ENCODE assay signal across 9 mouse cellular contexts in the genomic region with DNA sequence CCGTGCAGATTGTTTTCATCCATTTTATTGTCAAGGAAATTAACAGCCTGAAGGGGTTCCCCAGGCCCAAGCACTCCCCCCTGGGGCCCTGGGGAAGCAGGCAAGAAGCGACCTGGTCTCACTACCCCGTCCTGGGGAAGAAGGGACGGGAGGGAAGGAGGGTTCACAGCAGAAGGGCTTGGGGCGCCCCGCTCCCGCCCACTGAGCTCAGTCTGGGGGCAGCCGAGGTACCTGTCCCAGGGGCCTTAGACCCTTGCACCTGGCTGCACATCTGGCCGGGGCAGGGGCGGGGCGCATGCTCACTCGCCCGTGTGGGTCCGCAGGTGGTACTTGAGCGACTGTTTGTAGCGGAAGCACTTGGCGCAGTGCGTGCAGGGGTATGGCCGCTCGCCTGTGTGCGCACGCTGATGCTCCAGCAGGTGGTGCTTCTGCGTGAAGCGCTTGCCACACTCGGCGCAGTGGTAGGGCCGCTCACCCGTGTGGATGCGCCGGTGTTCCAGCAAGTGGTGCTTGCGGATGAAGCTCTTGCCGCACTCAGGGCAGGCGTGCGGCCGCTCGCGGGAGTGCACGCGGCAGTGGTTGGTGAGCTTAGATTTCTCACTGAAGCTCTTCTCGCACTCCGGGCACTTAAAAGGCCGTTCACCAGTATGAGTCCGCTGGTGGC. TPM values are rescaled to one million over a fixed set of nuclear protein-coding genes. Genes with fewer than 3 reads are reported as not detected.
DNase-seq lines count a peak whose midpoint lies in the region; ATAC-seq and TF ChIP-seq lines count a peak whose summit lies in the region.
"Had no signal": no experiment of that assay in that cellular context is flagged by ENCODE, and none has a peak within 500 bp of the region (broad histone marks: within the 10 kb centered on the region; RNA-seq: fewer than 3 reads in every experiment).

No protein-coding gene starts in this region.

- intact Hi-C loops in left cerebral cortex, adult 2 months (cut with DNase I) = no loop called here
- intact Hi-C loops in left cerebral cortex, postnatal 14 days (cut with DNase I) = loop anchor here (5.0 kb wide), 1 partner anchor 63 kb away; the partner anchor contains the start of gene Zfp746

- no peaks in the 10 kb centered on the region for H3K4me1 ChIP-seq in forebrain, embryonic 16.5 days (replicated peaks; ENCODE audit: control insufficient read depth, insufficient read depth, low read length)
- H3K4me1 ChIP-seq in neural tube, embryonic 12.5 days = peaks cover 6% of the 10 kb centered on the region
- no peaks in the 10 kb centered on the region for H3K4me1 ChIP-seq in lung, postnatal 0 days (ENCODE audit: insufficient read depth, low read depth, low read length)

- TF ChIP-seq EP300 in lung, postnatal 0 days (IDR thresholded peaks at IDR 0.05) = no peak

- no peak overlapping the region for H3K4me3 ChIP-seq in left cerebral cortex, adult 2 months
- no peak overlapping the region for H3K4me3 ChIP-seq in forebrain, embryonic 16.5 days (replicated peaks; ENCODE audit: low read length)
- no peak overlapping the region for H3K4me3 ChIP-seq in neural tube, embryonic 12.5 days
- no peak overlapping the region for H3K4me3 ChIP-seq in lung, postnatal 0 days (ENCODE audit: low read depth, low read length)

- peaks cover 53% of the 10 kb centered on the region for H3K36me3 ChIP-seq in forebrain, embryonic 16.5 days (ENCODE audit: control insufficient read depth, insufficient read depth)
- peaks cover 70% of the 10 kb centered on the region for H3K36me3 ChIP-seq in neural tube, embryonic 12.5 days
- peaks cover 56% of the 10 kb centered on the region for H3K36me3 ChIP-seq in lung, postnatal 0 days (ENCODE audit: insufficient read depth, low read length)

- peak; percentile 58 for ATAC-seq in forebrain, embryonic 16.5 days
- peak; percentile 82 for ATAC-seq in neural tube, embryonic 12.5 days (ENCODE audit: low FRiP score, low read depth)
- ATAC-seq in lung, postnatal 0 days = no peak

- TF ChIP-seq CTCF in left cerebral cortex, adult 2 months (IDR thresholded peaks at IDR 0.05) = no peak
- no peak for TF ChIP-seq CTCF in lung, postnatal 0 days (IDR thresholded peaks at IDR 0.05)

- WGBS in forebrain, embryonic 16.5 days = 68% methylated on average over 43 of the region's 43 CpGs
- WGBS in neural tube, embryonic 12.5 days = 66% methylated on average over 43 of the region's 43 CpGs
- WGBS in lung, postnatal 0 days = 80% methylated on average over 42 of the region's 43 CpGs

- H3K27me3 ChIP-seq in forebrain, embryonic 16.5 days (replicated peaks; ENCODE audit: control insufficient read depth, insufficient read depth, low read length) = no peaks in the 10 kb centered on the region
- H3K27me3 ChIP-seq in neural tube, embryonic 12.5 days (replicated peaks) = no peaks in the 10 kb centered on the region
- no peaks in the 10 kb centered on the region for H3K27me3 ChIP-seq in lung, postnatal 0 days (replicated peaks; ENCODE audit: insufficient read depth, low read length)

- peaks cover 24% of the 10 kb centered on the region for H3K9me3 ChIP-seq in forebrain, embryonic 16.5 days (ENCODE audit: control insufficient read depth, low read length)
- peaks cover 21% of the 10 kb centered on the region for H3K9me3 ChIP-seq in neural tube, embryonic 12.5 days
- peaks cover 18% of the 10 kb centered on the region for H3K9me3 ChIP-seq in lung, postnatal 0 days (ENCODE audit: low read length)

- H3K9ac ChIP-seq in forebrain, embryonic 16.5 days (replicated peaks; ENCODE audit: low read depth, low read length) = no peak overlapping the region
- H3K9ac ChIP-seq in neural tube, embryonic 12.5 days = no peak overlapping the region
- H3K9ac ChIP-seq in lung, postnatal 0 days (replicated peaks; ENCODE audit: low read depth) = no peak overlapping the region

- no peak overlapping the region for H3K27ac ChIP-seq in left cerebral cortex, adult 2 months
- no peak overlapping the region for H3K27ac ChIP-seq in forebrain, embryonic 16.5 days (ENCODE audit: low read length)
- H3K27ac ChIP-seq in neural tube, embryonic 12.5 days = no peak overlapping the region
- no peak overlapping the region for H3K27ac ChIP-seq in lung, postnatal 0 days (ENCODE audit: low read length)
- H3K27ac ChIP-seq: macrophage had no signal

- H3K4me2 ChIP-seq in forebrain, embryonic 16.5 days (ENCODE audit: low read length) = no peak overlapping the region
- H3K4me2 ChIP-seq in neural tube, embryonic 12.5 days (replicated peaks) = no peak overlapping the region; the same call in 1 of the 2 replicates
- H3K4me2 ChIP-seq in lung, postnatal 0 days (replicated peaks; ENCODE audit: low read depth, low read length) = no peak overlapping the region

- DNase-seq in left cerebral cortex, adult 2 months (ENCODE audit: extremely low spot score in 1 of 2, low spot score in 2 of 2) = peak; percentile 14 to 30
- no peak for DNase-seq in left cerebral cortex, postnatal 14 days (ENCODE audit: low spot score in 2 of 2)
- DNase-seq in cerebellum, adult 11-12 months = peak; percentile 70
- no peak for DNase-seq in gastrocnemius, postnatal 10 days
- no peak for DNase-seq in lung, postnatal 0 days (ENCODE audit: low spot score)
- DNase-seq in urinary bladder, postnatal 10 days (ENCODE audit: low spot score) = no peak

RNA-seq across cellular contexts. Expression of gene Zfp777, which starts 24.2 kb away (rescaled TPM):
- total RNA-seq in left cerebral cortex, adult 2 months (2021) = 10 to 100 TPM; 34.4 to 35.1 TPM
- total RNA-seq in left cerebral cortex, postnatal 14 days (2021) = 10 to 100 TPM; 30.8 to 41.9 TPM
- polyA plus RNA-seq in forebrain, embryonic 16.5 days (2015; fragmentation: Nextera tagmentation; extraction: Ambion mirVana) = 10.1 and 10.3 TPM in 2 replicates
- polyA plus RNA-seq in neural tube, embryonic 12.5 days (2016; fragmentation: Nextera tagmentation; extraction: Ambion mirVana) = 13.0 and 13.3 TPM in 2 replicates
- total RNA-seq in gastrocnemius, postnatal 10 days (2021) = 10 to 100 TPM; 22.3 to 23.0 TPM
- polyA plus RNA-seq in lung, postnatal 0 days (2015; fragmentation: Nextera tagmentation; extraction: Ambion mirVana) = 4.7 TPM in 2 replicates

Comparison
In these comparisons a context has a peak if more than half of its experiments do, and no peak if none do; other contexts are left out.
1. DNase-seq: peak in left cerebral cortex, adult 2 months (2 of 2) and cerebellum, adult 11-12 months (single experiment); none in left cerebral cortex, postnatal 14 days (0 of 2), gastrocnemius, postnatal 10 days (single experiment), lung, postnatal 0 days (single experiment) and urinary bladder, postnatal 10 days (single experiment).